Mouse (Mus musculus) myocyte (in vitro differentiated cells): ENCODE results near the gene Pak3. TPM values are rescaled to one million over a fixed set of nuclear protein-coding genes. Genes with fewer than 3 reads are reported as not detected.
A peak's percentile ranks its signal among the peaks of the same experiment; 100 is the strongest.

Source experiments
- H3K27me3 ChIP-seq: one replicate; pipeline ENCODE4 v1.6.1; 2011; ENCODE audit not compliant: control insufficient read depth, insufficient read depth, insufficient read length
- H3K36me3 ChIP-seq: one replicate; pipeline ENCODE4 v1.6.1; 2011; ENCODE audit not compliant: control insufficient read depth, insufficient read depth
- H3K4me2 ChIP-seq: one replicate; pipeline ENCODE4 v1.6.1; 2011; ENCODE audit warnings: low read depth, control low read depth
- H3K4me3 ChIP-seq: one replicate; pipeline ENCODE4 v1.5.1; 2011; ENCODE audit warnings: mild to moderate bottlenecking, control low read depth, moderate library complexity
- H3K79me2 ChIP-seq: one replicate; pipeline ENCODE4 v1.6.1; 2011; ENCODE audit not compliant: control insufficient read depth, insufficient read depth
- H3ac ChIP-seq: one replicate; pipeline ENCODE4 v1.6.1; 2011; ENCODE audit not compliant: control insufficient read depth, insufficient read length
- CEBPB ChIP-seq: IDR thresholded peaks from 2 replicates; pipeline ENCODE4 v1.6.1; 2011; ENCODE audit warnings: mild to moderate bottlenecking, moderate library complexity; ENCODE audit not compliant: poor library complexity, insufficient read depth, severe bottlenecking
- E2F4 ChIP-seq: IDR thresholded peaks from one replicate; pipeline ENCODE4 v1.6.1; 2011; ENCODE audit warnings: mild to moderate bottlenecking, control low read depth, moderate library complexity; ENCODE audit not compliant: insufficient read depth
- MAX ChIP-seq: IDR thresholded peaks from one replicate; pipeline ENCODE4 v1.6.1; 2011; ENCODE audit warnings: low read depth, mild to moderate bottlenecking, control low read depth
- MYOD1 ChIP-seq, 3 experiments: IDR thresholded peaks; one replicate each; pipeline ENCODE4 v1.6.1; 2011; ENCODE audit warnings: control low read depth in 2 of 3, low read depth in 2 of 3, mild to moderate bottlenecking in 2 of 3, moderate library complexity in 1 of 3; ENCODE audit not compliant: insufficient read length in 2 of 3, control insufficient read depth in 1 of 3
- MYOG ChIP-seq, 3 experiments: IDR thresholded peaks; one replicate each; pipeline ENCODE4 v1.6.1; 2011; ENCODE audit warnings: control low read depth in 2 of 3, low read depth in 2 of 3, mild to moderate bottlenecking in 2 of 3; ENCODE audit not compliant: insufficient read length in 2 of 3, control insufficient read depth in 1 of 3, insufficient read depth in 1 of 3
- POLR2A ChIP-seq: IDR thresholded peaks from one replicate; pipeline ENCODE4 v1.6.1; 2011; ENCODE audit warnings: low read depth, mild to moderate bottlenecking, control low read depth, moderate library complexity; ENCODE audit not compliant: insufficient read length
- POLR2AphosphoS2 ChIP-seq: IDR thresholded peaks from one replicate; pipeline ENCODE4 v1.6.1; 2011; ENCODE audit warnings: low read depth, control low read depth; ENCODE audit not compliant: insufficient read length
- REST ChIP-seq: IDR thresholded peaks from one replicate; pipeline ENCODE4 v1.6.1; 2011; ENCODE audit warnings: mild to moderate bottlenecking, control low read depth, moderate library complexity; ENCODE audit not compliant: insufficient read depth, insufficient read length
- SRF ChIP-seq: IDR thresholded peaks from one replicate; pipeline ENCODE4 v1.6.1; 2011; ENCODE audit warnings: low read depth; ENCODE audit not compliant: control insufficient read depth, insufficient read length
- TCF12 ChIP-seq: IDR thresholded peaks from one replicate; pipeline ENCODE4 v1.6.1; 2011; ENCODE audit warnings: mild to moderate bottlenecking, control low read depth; ENCODE audit not compliant: poor library complexity, insufficient read depth, severe bottlenecking
- TCF3 ChIP-seq: IDR thresholded peaks from one replicate; pipeline ENCODE4 v1.6.1; 2011; ENCODE audit warnings: low read depth, control low read depth; ENCODE audit not compliant: insufficient read length
- USF1 ChIP-seq: IDR thresholded peaks from one replicate; pipeline ENCODE4 v1.6.1; 2011; ENCODE audit warnings: low read depth, mild to moderate bottlenecking, control low read depth, moderate library complexity
- polyA plus RNA-seq: library from polyadenylated mRNA; unstranded; fragments of >200 nt; fragmentation: generic; extraction: Trizol; gene quantifications from one replicate; pipeline ENCODE4 v1.2.1, GENCODE M21; 2012; ENCODE audit warnings: missing spikeins

Pak3 gene
- polyA plus RNA-seq, 1 experiment = 0.55 TPM

GRCm38 (mm10) chrX:143826521-143826920, 308.1 kb downstream of the Pak3 start:
- peak overlapping the region; percentile 45 for H3K4me2 ChIP-seq
- H3K36me3 ChIP-seq = no peaks in the 10 kb centered on the region
- H3K79me2 ChIP-seq = no peaks in the 10 kb centered on the region
- H3ac ChIP-seq = no peak overlapping the region
- H3K4me3 ChIP-seq = peak overlapping the region; percentile 14
- H3K27me3 ChIP-seq = no peaks in the 10 kb centered on the region
- no peak for TF ChIP-seq MAX
- no peak for TF ChIP-seq USF1
- TF ChIP-seq POLR2AphosphoS2 = no peak
- no peak for TF ChIP-seq SRF
- no peak for TF ChIP-seq TCF3

GRCm38 (mm10) chrX:143827212-143827611, 308.8 kb downstream of the Pak3 start, which contains the start of gene Capn6:
TSS of gene Capn6 (minus strand) at chrX:143827414.
- TF ChIP-seq E2F4 (no peak), MYOG (IDR thresholded peaks at IDR 0.05; ENCODE audit: control insufficient read depth in 1 of 3, insufficient read depth in 1 of 3, insufficient read length in 2 of 3, low read depth in 2 of 3) (no peak), TCF12 (no peak), USF1 (no peak), CEBPB (no peak), TCF3 (no peak), SRF (no peak), MYOD1 (IDR thresholded peaks at IDR 0.05; ENCODE audit: control insufficient read depth in 1 of 3, insufficient read length in 2 of 3, low read depth in 2 of 3) (no peak), REST (no peak), POLR2A (no peak), MAX (no peak), POLR2AphosphoS2 (no peak)
- Histone ChIP-seq H3K27me3 (no peaks in the 10 kb centered on the region), H3K79me2 (no peaks in the 10 kb centered on the region), H3K4me3 (peak within 1 kb of the TSS; percentile 14), H3K36me3 (no peaks in the 10 kb centered on the region), H3K4me2 (peak within 1 kb of the TSS; percentile 45), H3ac (no peak within 1 kb of the TSS)

GRCm38 (mm10) chrX:143846637-143847036, 328.2 kb downstream of the Pak3 start:
- Histone ChIP-seq H3K79me2 (no peaks in the 10 kb centered on the region), H3K36me3 (no peaks in the 10 kb centered on the region), H3K4me2 (peak overlapping the region; percentile 46), H3ac (no peak overlapping the region), H3K4me3 (no peak overlapping the region), H3K27me3 (no peaks in the 10 kb centered on the region)
- TF ChIP-seq MYOD1 (IDR thresholded peaks at IDR 0.05; ENCODE audit: control insufficient read depth in 1 of 3, insufficient read length in 2 of 3, low read depth in 2 of 3) = peak in 1 of 3 experiments; percentile 52
- peak in 2 of 3 experiments; percentile 34 to 89 for TF ChIP-seq MYOG (IDR thresholded peaks at IDR 0.05; ENCODE audit: control insufficient read depth in 1 of 3, insufficient read depth in 1 of 3, insufficient read length in 2 of 3, low read depth in 2 of 3)
- TF ChIP-seq POLR2AphosphoS2 = no peak
- TF ChIP-seq POLR2A = no peak
- TF ChIP-seq USF1 = no peak
- TF ChIP-seq REST = no peak
- TF ChIP-seq MAX = no peak
- TF ChIP-seq TCF3 = peak; percentile 2
- no peak for TF ChIP-seq SRF
- no peak for TF ChIP-seq E2F4
- peak; percentile 39 for TF ChIP-seq TCF12
- TF ChIP-seq CEBPB = no peak

Other genes starting within 250 kb of the Pak3 start
- gene Chrdl1, start 124.3 kb upstream of the Pak3 start, polyA plus RNA-seq = not detected